Mouse (Mus musculus) CH12.LX (cell line): ENCODE results near the gene Hist3h2a. TPM values are rescaled to one million over a fixed set of nuclear protein-coding genes. Genes with fewer than 3 reads are reported as not detected.

Experiments used
- DNase-seq: peaks from one replicate; pipeline ENCODE4 v3.0.0-alpha.2; 2013; ENCODE audit errors: extremely low read depth
- H3K27ac ChIP-seq: 2 replicates; pipeline ENCODE4 v1.5.1; 2012; ENCODE audit warnings: low read depth, mild to moderate bottlenecking, control low read depth, moderate library complexity; ENCODE audit not compliant: insufficient read depth
- H3K27me3 ChIP-seq: replicated peaks from 2 replicates; pipeline ENCODE3; 2012; ENCODE audit warnings: inconsistent platforms
- H3K36me3 ChIP-seq, 2 experiments: replicated peaks in 1 of 2; 2 replicates each; pipeline versions ENCODE3 to v1.6.1; 2012; ENCODE audit warnings: inconsistent platforms in 1 of 2, low read length in 1 of 2, mild to moderate bottlenecking in 1 of 2, mixed read lengths in 1 of 2, moderate library complexity in 1 of 2; ENCODE audit not compliant: control insufficient read depth in 1 of 2, insufficient read depth in 1 of 2
- H3K4me1 ChIP-seq, 2 experiments: 2 replicates each; pipeline ENCODE4 v1.6.1; 2012; ENCODE audit warnings: inconsistent platforms in 1 of 2, moderate library complexity in 1 of 2; ENCODE audit not compliant: insufficient read depth in 2 of 2, control insufficient read depth in 1 of 2
- H3K4me2 ChIP-seq: 2 replicates; pipeline ENCODE4 v1.6.1; 2012; ENCODE audit warnings: low read depth, mild to moderate bottlenecking, control low read depth; ENCODE audit not compliant: poor library complexity, insufficient read depth, severe bottlenecking
- H3K4me3 ChIP-seq, 3 experiments: fragments of 150-350 bp in 1 of 3; sonication (generic) in 1 of 3; replicated peaks in 1 of 3; 2 replicates each; pipeline versions ENCODE3 to v1.5.1; 2011 to 2012; ENCODE audit warnings: low read depth in 2 of 3, low read length in 2 of 3, mild to moderate bottlenecking in 2 of 3, moderate library complexity in 2 of 3, control low read depth in 1 of 3, improper control_type of control experiment in 1 of 3, inconsistent platforms in 1 of 3, mixed read lengths in 1 of 3; ENCODE audit not compliant: poor library complexity in 1 of 3
- H3K79me2 ChIP-seq: replicated peaks from 2 replicates; pipeline ENCODE4 v1.6.1; 2012; ENCODE audit warnings: mild to moderate bottlenecking, moderate library complexity; ENCODE audit not compliant: control insufficient read depth, poor library complexity, insufficient read depth, severe bottlenecking; ENCODE audit errors: extremely low read depth
- H3K9ac ChIP-seq: 2 replicates; pipeline ENCODE4 v1.6.1; 2012; ENCODE audit warnings: low read depth, mild to moderate bottlenecking, control low read depth, moderate library complexity; ENCODE audit not compliant: insufficient read depth
- H3K9me3 ChIP-seq: replicated peaks from 2 replicates; pipeline ENCODE3; 2012; ENCODE audit warnings: low read length, inconsistent platforms, mixed read lengths
- BHLHE40 ChIP-seq: IDR thresholded peaks from 2 replicates; pipeline ENCODE4 v1.6.1; 2011; ENCODE audit warnings: mild to moderate bottlenecking, low read depth, low read length, improper control_type of control experiment
- CTCF ChIP-seq, 2 experiments: IDR thresholded peaks in 1 of 2; conservative IDR thresholded peaks in 1 of 2; 2 replicates each; pipeline ENCODE4 v1.5.1; 2011 to 2012; ENCODE audit warnings: low read depth in 2 of 2, low read length in 2 of 2, improper control_type of control experiment in 1 of 2, inconsistent platforms in 1 of 2, mild to moderate bottlenecking in 1 of 2, moderate library complexity in 1 of 2
- E2F4 ChIP-seq: IDR thresholded peaks from 2 replicates; pipeline ENCODE4 v1.6.1; 2011; ENCODE audit warnings: low read depth, low read length, improper control_type of control experiment; ENCODE audit not compliant: insufficient replicate concordance
- EP300 ChIP-seq: IDR thresholded peaks from 2 replicates; pipeline ENCODE4 v1.6.1; 2011; ENCODE audit warnings: low read length, improper control_type of control experiment
- ETS1 ChIP-seq: conservative IDR thresholded peaks from 2 replicates; pipeline ENCODE4 v1.6.1; 2012; ENCODE audit warnings: low read depth, mild to moderate bottlenecking, inconsistent platforms, low read length, improper control_type of control experiment, moderate library complexity
- GABPA ChIP-seq: IDR thresholded peaks from 2 replicates; pipeline ENCODE4 v1.6.1; 2012; ENCODE audit warnings: low read depth, low read length, improper control_type of control experiment, inconsistent platforms; ENCODE audit not compliant: insufficient replicate concordance
- IRF4 ChIP-seq: IDR thresholded peaks from 2 replicates; pipeline ENCODE4 v1.6.1; 2014; ENCODE audit warnings: low read depth, mild to moderate bottlenecking, inconsistent platforms, low read length, improper control_type of control experiment
- JUN ChIP-seq: IDR thresholded peaks from 2 replicates; pipeline ENCODE4 v1.6.1; 2011; ENCODE audit warnings: low read depth, mild to moderate bottlenecking, low read length, improper control_type of control experiment, moderate library complexity; ENCODE audit not compliant: insufficient read depth
- KAT2A ChIP-seq: IDR thresholded peaks from 2 replicates; pipeline ENCODE4 v1.6.1; 2012; ENCODE audit warnings: low read length, improper control_type of control experiment, inconsistent platforms; ENCODE audit not compliant: insufficient replicate concordance
- MAFK ChIP-seq: IDR thresholded peaks from 2 replicates; pipeline ENCODE4 v1.6.1; 2011; ENCODE audit warnings: low read length, improper control_type of control experiment; ENCODE audit not compliant: insufficient replicate concordance
- MYC ChIP-seq: IDR thresholded peaks from 2 replicates; pipeline ENCODE4 v1.6.1; 2011; ENCODE audit warnings: low read depth, mild to moderate bottlenecking, improper control_type of control experiment, low read length
- NRF1 ChIP-seq: IDR thresholded peaks from 2 replicates; pipeline ENCODE4 v1.6.1; 2014; ENCODE audit warnings: low read depth, mild to moderate bottlenecking, inconsistent platforms, low read length, improper control_type of control experiment, moderate library complexity
- POLR2A ChIP-seq: IDR thresholded peaks from 2 replicates; pipeline ENCODE4 v1.6.1; 2011; ENCODE audit warnings: low read depth, mild to moderate bottlenecking, improper control_type of control experiment, low read length
- POLR2AphosphoS2 ChIP-seq: IDR thresholded peaks from 2 replicates; pipeline ENCODE4 v1.6.1; 2011; ENCODE audit warnings: low read depth, low read length, improper control_type of control experiment
- RAD21 ChIP-seq: IDR thresholded peaks from 2 replicates; pipeline ENCODE4 v1.6.1; 2011; ENCODE audit warnings: low read depth, mild to moderate bottlenecking, low read length, improper control_type of control experiment, moderate library complexity
- UBTF ChIP-seq: IDR thresholded peaks from 2 replicates; pipeline ENCODE4 v1.6.1; 2012; ENCODE audit warnings: low read depth, mild to moderate bottlenecking, inconsistent platforms, low read length, improper control_type of control experiment, moderate library complexity
- USF1 ChIP-seq: IDR thresholded peaks from 2 replicates; pipeline ENCODE4 v1.6.1; 2014; ENCODE audit warnings: low read depth, mild to moderate bottlenecking, inconsistent platforms, low read length, improper control_type of control experiment
- USF2 ChIP-seq: conservative IDR thresholded peaks from 2 replicates; pipeline ENCODE4 v1.6.1; 2011; ENCODE audit warnings: low read depth, low read length, improper control_type of control experiment
- ZC3H11A ChIP-seq: IDR thresholded peaks from 2 replicates; pipeline ENCODE4 v1.6.1; 2012; ENCODE audit warnings: low read depth, mild to moderate bottlenecking, inconsistent platforms, low read length, improper control_type of control experiment
- ZKSCAN1 ChIP-seq: IDR thresholded peaks from 2 replicates; pipeline ENCODE4 v1.6.1; 2012; ENCODE audit warnings: low read depth, inconsistent platforms, low read length, improper control_type of control experiment, borderline replicate concordance
- ZNF384 ChIP-seq: IDR thresholded peaks from 2 replicates; pipeline ENCODE4 v1.6.1; 2012; ENCODE audit warnings: low read depth, low read length, improper control_type of control experiment, inconsistent platforms
- dilution Hi-C: fragments of 300-500 bp; cut with MboI; formaldehyde crosslinking; loops from 2 replicates; pipeline ENCODE4 v1.14.3; 2020; ENCODE audit warnings: low sequenced_read_pairs; ENCODE audit not compliant: extremely low pct_unique_long_range_greater_than_20kb, extremely low pct_ligation_motif_present
- in situ Hi-C: fragments of 300-500 bp; cut with MboI; formaldehyde crosslinking; loops from 3 replicates; pipeline ENCODE4 v1.14.3; 2019; ENCODE audit warnings: low sequenced_read_pairs, low pct_ligation_motif_present, low pct_unique_long_range_greater_than_20kb, mixed read lengths
- polyA plus RNA-seq: library from polyadenylated mRNA; unstranded; fragments of >175 nt; gene quantifications from 2 replicates; pipeline ENCODE4 v1.2.1, GENCODE M21; 2012; ENCODE audit warnings: low read depth; ENCODE audit not compliant: insufficient read length
- total RNA-seq, 2 experiments: library from RNA; depleted of rRNA; stranded (reverse); fragments of 300-350 nt in 1 of 2; fragments of >200 nt in 1 of 2; gene quantifications; 2 replicates each; pipeline ENCODE4 v1.2.3; 2012 to 2014

Gene Hist3h2a
- total and polyA plus RNA-seq, 3 experiments = 1.2 to 97.2 (median 6.1) TPM

- dilution Hi-C loops (no loop called here), in situ Hi-C loops (no loop called here)
- no peak for DNase-seq
- H3K4me2 ChIP-seq = no peak overlapping the region
- peaks cover 12 to 37% of the 10 kb centered on the region in 2 experiments for H3K36me3 ChIP-seq
- H3K9ac ChIP-seq = no peak overlapping the region
- peaks cover 3 to 23% of the 10 kb centered on the region in 2 experiments for H3K4me1 ChIP-seq
- peaks cover 7% of the 10 kb centered on the region for H3K9me3 ChIP-seq
- H3K27ac ChIP-seq = no peak overlapping the region
- TF ChIP-seq BHLHE40 (no peak), CTCF (conservative IDR thresholded peaks at IDR 0.05 in 1 of 2, IDR thresholded peaks at IDR 0.05 in 1 of 2; ENCODE audit: low read depth in 2 of 2, low read length in 2 of 2) (no peak), ETS1 (no peak), UBTF (no peak), MAFK (no peak), RAD21 (no peak), EP300 (no peak), MYC (no peak), ZC3H11A (no peak), POLR2A (no peak), ZKSCAN1 (no peak), KAT2A (no peak), NRF1 (no peak), E2F4 (no peak), IRF4 (no peak), GABPA (no peak), USF2 (no peak)
- no peak overlapping the region for H3K4me3 ChIP-seq
- H3K79me2 ChIP-seq = no peaks in the 10 kb centered on the region
- no peaks in the 10 kb centered on the region for H3K27me3 ChIP-seq
Observed at GRCm38 (mm10) chr11:58964216-58964615, 9.7 kb downstream of the Hist3h2a start.

GRCm38 (mm10) chr11:58965001-58965760 lies 10.7 kb downstream of the Hist3h2a start:
- Histone ChIP-seq H3K27me3 (no peaks in the 10 kb centered on the region), H3K4me3 (no peak overlapping the region), H3K4me1 (peaks cover 0 to 25% of the 10 kb centered on the region in 2 experiments; a peak in 2 of 4 replicates), H3K9me3 (peaks cover 7% of the 10 kb centered on the region), H3K36me3 (peaks cover 19 to 47% of the 10 kb centered on the region in 2 experiments), H3K79me2 (no peaks in the 10 kb centered on the region), H3K9ac (no peak overlapping the region), H3K4me2 (no peak overlapping the region), H3K27ac (no peak overlapping the region)
- TF ChIP-seq E2F4 (no peak), ZNF384 (no peak), USF1 (no peak), JUN (no peak), POLR2AphosphoS2 (no peak)
- in situ Hi-C loops = no loop called here
- no peak for DNase-seq
- dilution Hi-C loops = no loop called here
